Mouse (Mus musculus) 3T3-L1 (cell line): Measurements from ENCODE around the gene Gm3002.
"Not testable (repeated sequence)": the region's sequence is repeated elsewhere in the genome, so short reads cannot be mapped to it uniquely, and the experiment has no call there.

Source experiments
- DNase-seq: peaks from one replicate; pipeline ENCODE4 v3.0.0-alpha.2; 2015; ENCODE audit warnings: low read depth, low spot score

Gm3002 gene

GRCm38 (mm10) chr14:3809774-3810173, at the start of gene Gm3002:
Gene Gm3002 (plus strand): TSS chr14:3810074.
- DNase-seq = not testable (repeated sequence)

DNA sequence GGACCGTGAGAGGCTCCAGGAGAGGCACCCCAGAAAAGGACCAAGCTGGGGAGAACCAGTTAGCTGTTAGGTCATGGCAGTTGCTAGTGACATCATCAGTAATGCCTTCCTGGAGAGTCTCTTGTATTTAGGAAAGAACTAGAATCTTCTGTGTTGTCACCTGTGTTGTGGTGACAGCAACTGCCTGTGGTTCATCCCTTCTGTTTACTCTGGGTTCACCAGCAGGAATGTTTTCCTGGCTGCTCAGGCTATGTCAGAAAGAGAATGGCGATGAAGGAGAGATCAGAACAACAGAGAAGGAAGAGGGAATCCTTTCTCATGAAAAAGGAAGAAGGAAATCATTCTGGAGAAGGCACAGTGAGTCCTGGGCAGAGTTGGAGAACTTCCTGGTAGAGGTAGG, 36.1 kb downstream of the Gm3002 start, which contains the start of gene Gm3033:
Gene Gm3033, plus strand, starts transcription at position 301 of the 400 bp plus-strand sequence.
- DNase-seq = not testable (repeated sequence)

DNA sequence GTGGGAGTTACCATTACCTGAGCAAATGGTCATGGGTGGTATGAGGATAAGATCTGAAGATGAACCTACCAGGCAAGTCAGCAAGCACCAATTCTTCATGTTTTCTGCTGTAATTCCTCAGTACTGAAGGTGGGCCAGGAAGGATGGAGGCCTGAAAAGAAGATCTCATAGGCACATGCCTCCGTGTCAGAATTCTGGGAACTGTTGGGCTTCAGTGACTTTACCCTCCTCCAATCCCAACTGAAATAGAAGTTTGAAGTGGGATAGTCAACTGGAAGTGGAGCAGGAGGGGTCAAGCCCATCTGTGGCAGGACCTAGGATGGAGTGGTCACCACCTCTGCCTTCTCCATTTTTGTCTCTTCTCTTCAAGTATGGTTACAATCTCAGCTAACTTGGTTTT, 74.0 kb downstream of the Gm3002 start, which contains the start of gene Gm2916:
Gene Gm2916, plus strand, starts transcription at position 301 of the 400 bp plus-strand sequence.
- DNase-seq = not testable (repeated sequence)

DNA sequence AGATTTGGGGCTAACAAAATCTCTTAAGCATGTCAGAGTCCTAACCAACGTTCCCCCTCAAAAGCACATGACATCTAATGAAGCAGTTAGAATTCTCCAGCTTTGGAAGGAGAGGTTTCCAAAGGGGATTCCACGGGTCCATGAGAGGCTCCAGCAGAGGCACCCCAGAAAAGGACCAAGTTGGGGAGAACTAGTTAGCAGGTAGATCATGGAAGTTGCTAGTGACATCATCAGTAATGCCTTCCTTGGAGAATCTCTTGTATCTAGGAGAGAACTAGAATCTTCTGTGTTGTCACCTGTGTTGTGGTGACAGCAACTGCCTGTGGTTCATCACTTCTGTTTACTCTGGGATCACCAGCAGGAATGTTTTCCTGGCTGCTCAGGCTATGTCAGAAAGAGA, 121.6 kb downstream of the Gm3002 start, which contains the start of gene Gm3029:
Gene Gm3029, plus strand, starts transcription at position 301 of the 400 bp plus-strand sequence.
- not testable (repeated sequence) for DNase-seq

- not testable (repeated sequence) for DNase-seq
Measured at GRCm38 (mm10) chr14:3963247-3963646, 153.4 kb downstream of the Gm3002 start, which contains the start of gene Gm3095. Gene Gm3095 (plus strand): TSS chr14:3963547.

GRCm38 (mm10) chr14:3998094-3998493, 188.2 kb downstream of the Gm3002 start, which contains the start of gene Gm3099:
Gene Gm3099 (plus strand): TSS chr14:3998394.
- DNase-seq = not testable (repeated sequence)
